Mouse (Mus musculus): ENCODE measurements around the gene Dtnbp1.

Dtnbp1 gene

DNA sequence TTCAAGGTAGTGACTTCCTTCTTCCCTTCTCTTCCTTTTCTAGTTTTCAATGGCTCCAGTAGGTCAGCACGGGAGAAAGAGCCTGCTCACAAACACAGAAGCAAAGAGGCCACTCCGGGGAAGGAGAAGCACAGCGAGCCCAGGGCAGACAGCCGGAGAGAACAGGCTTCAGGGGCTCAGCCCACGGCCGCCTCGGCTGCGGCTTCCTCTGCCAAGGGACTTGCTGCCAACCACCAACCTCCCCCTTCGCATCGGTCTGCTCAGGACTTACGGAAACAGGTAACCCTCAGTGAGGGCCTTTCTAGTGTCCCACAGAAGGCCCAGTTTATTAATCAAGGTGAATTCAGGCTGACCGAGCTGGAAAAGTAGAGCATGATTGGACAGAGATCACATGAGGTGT lies 105.7 kb downstream of the Dtnbp1 start:
- DNase-seq = no peak

DNA sequence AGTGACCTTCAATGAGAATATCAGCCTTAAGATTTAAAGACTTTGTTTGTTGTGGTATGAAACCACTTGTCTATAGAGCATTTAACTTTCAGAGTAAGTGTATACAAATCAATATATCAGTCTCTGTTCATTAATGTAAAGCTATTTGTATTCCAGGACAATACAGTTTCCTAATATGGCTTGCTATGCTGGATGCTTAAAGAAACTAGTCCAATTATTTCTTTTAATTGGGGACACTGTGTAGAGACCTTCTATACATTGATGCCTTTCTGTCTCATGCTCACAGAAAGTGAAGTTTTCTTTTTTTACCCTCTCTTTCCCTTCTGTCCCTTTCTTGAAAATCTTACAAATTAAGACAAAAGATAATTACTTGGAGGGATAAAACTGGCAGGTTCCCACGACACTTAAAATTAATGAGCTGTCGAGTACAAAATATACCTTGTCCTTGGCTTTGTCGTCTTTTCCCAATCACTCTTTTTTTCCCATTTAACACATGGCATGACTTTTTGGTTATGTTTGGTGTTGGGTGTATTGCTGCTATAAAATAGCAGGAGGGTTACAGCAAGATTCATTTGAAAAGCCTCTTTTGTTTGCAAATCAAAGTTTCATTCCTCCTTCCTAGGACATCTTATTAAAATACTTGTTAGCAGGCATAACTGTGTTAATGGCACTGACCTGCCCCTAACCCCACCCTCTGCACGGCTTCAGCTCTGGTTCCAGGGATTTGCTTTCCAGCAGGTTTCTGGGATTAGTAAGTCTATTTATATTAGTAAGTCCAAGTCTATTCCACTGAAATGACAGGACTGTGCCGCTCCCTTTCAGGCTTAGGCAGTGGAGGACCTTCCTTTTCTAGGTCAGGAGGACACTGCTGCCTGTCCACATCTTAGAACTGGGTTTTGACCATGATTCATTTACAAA lies 109.9 kb downstream of the Dtnbp1 start:
- DNase-seq = no peak

DNA sequence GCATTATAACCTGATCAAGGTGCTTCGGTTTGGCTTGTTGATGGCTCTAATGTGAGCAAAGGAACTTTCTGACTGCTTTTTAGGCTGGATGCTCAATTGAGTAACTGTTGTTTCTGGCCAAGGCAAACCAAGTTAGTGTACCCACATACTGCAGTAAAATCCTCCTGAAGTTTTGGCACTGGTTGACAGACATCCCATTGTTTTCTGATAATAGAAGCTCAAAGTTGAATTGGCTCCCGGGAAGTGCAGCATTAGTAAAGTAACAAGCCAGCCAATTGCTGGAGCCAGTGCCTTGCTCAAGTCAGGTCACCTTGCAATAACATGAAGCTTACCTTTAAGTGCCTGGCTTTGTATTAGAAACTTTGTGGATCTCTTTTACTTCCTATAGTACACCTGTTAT lies 111.3 kb downstream of the Dtnbp1 start:
- no peak for DNase-seq

DNA sequence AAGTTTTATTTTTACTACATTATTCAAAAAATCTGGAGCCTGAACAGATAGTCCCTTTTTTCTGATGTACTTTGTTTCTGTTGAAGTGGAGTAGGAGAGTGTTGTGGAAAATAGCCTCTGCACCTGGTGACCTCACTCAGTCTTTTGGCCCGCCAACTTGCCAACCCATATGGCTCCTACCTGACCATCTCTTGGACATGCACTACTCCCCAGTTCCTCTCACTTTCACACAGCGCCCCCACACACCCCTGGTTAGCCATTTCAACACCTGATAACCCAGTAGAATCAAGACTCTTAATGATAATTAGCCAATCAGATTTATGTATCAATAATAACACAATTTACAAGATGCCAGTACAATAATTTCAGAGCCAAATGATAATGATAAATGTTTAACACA lies 115.7 kb downstream of the Dtnbp1 start:
- no peak for DNase-seq

DNA sequence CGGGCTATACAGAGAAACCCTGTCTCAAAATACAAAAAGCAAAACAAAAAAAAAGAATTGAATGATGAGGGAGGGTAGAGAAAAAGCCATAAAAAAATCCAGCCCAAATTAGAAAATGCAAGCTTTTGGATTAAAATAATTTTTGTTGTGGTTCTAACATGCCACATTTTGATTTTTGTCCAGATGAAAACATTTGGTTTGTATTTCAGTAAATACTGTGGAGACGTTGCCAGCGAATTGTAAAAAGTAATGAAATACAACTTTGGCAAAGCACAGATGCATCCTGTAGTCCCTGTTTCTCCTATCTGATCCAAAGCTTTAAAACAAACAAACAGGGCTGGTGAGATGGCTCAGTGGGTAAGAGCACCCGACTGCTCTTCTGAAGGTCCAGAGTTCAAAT lies 120.9 kb downstream of the Dtnbp1 start:
- no peak for DNase-seq

DNA sequence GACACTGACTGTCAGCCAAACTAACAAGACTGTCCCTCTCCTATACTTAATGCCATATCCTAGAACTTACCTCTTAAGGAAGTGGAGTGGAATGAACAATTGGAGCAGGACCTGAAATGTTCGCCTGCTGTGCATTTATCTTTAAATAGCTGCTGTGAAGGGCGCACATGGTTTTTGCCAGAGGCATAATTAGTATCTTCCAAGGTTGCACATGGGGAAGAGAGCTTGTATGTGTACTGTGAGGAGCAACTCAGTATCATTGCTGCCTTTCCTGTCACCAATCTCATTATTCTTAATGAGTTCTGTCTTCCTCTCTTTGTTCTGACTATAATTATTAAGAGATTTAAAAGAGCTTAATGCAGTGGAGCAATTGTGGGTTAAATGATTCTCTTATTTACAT lies 125.1 kb downstream of the Dtnbp1 start:
- no peak for DNase-seq
